Mouse (Mus musculus): Measurements from ENCODE around the gene Pdk2.
A peak's percentile ranks its signal among the peaks of the same experiment; 100 is the strongest.

Gene Pdk2

DNA sequence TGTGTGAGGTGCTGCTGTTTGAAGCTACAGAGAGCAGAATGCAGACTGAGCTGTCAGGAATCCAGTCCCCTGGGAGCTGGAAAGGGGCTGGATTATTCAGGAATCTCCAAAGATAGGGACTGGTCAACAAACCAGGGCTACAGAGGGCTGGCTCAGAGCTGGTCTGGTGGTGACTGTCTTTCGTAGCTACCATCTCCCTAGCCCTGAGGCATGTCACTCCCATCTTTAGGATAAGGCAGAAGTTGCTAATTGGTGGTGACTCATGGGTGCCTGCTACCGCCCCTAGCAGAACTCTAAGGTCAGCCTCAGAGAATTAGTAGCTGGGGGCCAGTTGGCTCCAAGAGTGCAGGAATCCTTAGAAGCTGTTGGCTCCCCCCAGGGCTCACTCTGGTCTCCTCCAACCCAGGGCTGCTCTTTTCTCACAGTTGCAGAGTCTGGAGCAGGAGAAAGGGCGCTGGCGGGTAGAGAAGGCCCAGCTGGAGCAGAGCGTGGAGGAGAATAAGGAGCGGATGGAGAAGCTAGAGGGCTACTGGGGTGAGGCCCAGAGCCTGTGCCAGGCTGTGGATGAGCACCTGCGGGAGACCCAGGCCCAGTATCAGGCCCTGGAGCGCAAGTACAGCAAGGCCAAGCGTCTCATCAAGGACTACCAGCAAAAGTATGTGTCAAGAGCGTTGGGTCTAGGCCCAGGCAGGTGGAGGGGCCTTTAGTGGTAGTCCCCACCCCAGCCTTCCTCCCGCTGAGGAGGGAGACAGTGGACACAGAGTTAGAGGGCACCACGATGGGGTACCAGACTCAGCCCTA lies 36.8 kb downstream of the Pdk2 start:
- no peak for DNase-seq (ENCODE audit: low spot score in 2 of 2)

DNA sequence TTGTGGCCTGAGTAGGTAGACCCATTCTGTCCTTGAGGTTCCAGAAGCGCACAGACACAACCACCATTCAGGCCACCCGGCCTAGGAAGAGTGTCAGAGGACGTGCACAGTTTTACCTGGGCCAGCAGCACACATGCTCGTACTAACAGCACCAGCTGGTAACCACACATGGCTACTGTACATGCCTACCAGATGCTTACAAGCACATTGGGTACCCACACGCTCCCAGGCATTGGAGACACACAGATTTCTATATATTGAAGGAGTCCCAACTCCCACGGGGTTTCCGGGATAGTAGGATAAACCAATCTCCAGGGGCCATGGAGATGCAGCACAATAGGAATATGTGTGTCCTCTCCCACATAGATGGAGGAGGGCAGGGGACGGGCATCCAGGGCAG lies 38.4 kb downstream of the Pdk2 start:
- DNase-seq (ENCODE audit: low spot score in 2 of 2) = no peak

DNA sequence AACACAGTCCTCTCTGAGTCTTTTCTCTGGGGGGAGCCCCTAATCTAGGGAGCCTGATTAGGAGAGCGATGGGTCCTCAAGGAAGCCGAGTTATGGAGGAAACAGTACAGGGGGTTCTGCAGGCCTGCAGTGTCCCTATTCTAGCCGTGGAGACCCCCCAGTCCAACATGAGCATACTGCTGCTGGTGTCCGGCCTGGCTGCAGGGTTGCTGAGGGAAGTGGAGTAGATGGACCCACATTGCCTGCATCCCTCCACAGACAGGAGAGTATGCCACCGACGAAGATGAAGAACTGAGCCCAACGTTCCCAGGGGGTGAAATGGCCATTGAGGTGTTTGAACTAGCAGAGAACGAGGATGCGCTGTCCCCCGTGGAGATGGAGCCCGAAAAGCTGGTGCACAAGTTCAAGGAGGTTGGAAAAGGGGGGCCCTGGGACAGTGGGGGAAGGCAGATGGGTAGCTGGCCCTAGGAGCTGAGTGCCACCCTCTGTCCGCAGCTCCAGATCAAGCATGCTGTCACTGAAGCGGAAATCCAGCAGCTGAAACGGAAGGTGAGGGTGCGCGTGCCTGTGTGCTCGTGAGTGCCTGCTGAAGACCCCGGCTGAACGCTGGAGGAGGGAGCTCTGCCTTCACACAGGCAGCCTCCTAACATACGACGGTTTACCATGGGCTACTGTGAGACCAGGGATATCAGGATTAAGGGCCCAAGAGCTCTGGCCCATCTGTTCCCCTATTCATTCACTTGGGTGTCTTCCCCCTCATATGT lies 39.4 kb downstream of the Pdk2 start:
- no peak for DNase-seq (ENCODE audit: low spot score in 2 of 2)

DNA sequence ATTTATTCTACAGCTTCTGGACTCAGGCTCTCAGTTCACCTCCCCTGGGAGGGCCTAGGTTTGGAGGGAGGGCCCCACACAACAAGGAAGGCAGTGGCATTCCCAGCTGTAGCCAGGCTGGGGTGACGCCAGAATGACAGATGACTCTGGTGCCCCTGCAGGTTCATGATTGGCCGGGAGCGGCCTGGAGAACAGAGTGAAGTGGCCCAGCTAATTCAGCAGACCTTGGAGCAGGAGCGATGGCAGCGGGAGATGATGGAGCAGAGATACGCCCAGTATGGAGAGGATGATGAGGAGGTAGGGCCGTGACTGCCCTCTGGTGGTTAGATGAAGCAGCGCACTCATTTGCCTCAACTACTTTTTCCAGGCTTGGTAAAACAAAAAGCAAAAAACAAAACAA lies 40.1 kb downstream of the Pdk2 start:
- DNase-seq (ENCODE audit: low spot score in 2 of 2) = peak; percentile 51 to 68

DNA sequence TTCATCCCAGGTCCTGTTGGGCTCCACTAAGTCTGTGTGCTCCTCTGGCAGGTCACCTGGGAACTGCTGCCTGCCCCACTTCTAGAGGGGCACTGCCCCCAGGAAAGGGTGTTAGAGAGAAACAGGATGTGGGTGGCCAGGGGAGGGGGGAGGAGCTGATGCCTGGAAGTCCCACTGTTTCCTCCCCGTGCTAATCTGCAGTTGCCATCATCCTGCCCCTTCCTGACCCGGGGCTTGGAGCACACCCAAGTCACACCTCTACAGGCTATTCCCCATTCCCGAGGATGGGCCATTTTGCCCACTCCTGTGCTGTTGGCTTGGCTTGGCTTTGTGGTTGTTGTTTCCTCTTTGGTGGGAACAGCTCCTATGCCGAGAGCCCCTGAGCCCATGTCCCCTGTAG lies 40.6 kb downstream of the Pdk2 start:
- peak; percentile 60 to 63 for DNase-seq (ENCODE audit: low spot score in 2 of 2)

DNA sequence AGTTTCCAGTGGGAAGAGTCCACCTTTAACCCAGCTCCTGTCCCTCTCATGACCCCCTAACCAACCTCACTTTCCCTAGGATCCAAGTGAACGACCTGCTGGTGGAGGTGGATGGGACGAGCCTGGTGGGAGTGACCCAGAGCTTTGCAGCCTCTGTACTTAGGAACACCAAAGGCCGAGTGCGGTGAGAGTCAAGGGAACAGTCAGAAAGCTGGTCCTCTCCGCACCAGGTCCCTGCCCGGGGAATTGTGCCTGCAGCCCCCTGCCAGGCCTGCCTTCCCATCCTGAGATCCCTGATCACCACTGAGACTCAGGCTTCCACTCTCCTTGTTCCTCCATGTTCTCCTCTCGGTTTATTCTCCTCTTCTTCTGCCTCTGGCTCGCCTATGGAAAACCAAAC lies 41.0 kb downstream of the Pdk2 start:
- DNase-seq (ENCODE audit: low spot score in 2 of 2) = no peak

DNA sequence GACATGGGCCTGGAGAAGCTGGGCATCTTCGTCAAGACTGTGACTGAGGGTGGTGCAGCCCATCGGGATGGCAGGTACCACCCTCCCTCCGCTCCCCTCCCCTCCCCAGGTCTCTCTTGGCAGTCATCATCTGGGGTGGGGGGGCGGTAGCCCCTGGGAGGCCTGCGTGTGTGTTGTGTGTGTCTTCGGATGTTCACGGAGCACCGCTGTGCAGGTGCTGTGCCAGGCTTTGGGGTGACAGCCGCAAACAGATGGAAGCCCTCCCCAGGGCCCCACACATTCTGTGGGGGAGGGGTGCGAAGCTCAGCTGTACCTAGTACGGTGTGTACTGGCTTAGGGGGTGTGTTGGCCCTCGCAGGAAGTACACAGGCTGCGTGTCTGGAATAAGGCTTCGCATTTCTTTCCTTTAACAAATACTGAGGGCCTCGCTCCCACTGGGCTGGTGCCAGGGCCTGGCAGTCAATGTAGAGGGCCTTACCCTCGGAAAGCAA lies 43.1 kb downstream of the Pdk2 start:
- DNase-seq (ENCODE audit: low spot score in 2 of 2) = peak in 1 of 2 experiments; percentile 56

DNA sequence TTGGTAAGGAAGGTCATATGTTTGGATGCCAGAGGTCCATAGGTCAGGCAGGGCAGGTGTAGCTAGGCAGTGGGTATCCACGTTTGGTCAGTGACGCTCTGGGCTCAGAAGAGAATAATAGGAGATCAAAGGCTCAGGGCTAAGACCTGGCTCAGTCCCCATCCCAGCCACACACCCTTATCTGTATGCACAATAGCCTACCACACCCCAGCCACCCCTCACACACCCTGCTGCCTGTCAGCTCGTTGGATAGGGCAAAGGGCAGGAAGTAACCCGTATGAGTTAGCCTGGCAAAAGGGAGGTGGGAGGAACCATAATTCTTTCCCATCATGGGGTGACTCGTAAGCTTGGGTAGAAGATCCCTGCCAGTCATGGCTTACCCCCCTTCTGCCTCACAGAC lies 43.6 kb downstream of the Pdk2 start:
- peak; percentile 57 to 64 for DNase-seq (ENCODE audit: low spot score in 2 of 2)

DNA sequence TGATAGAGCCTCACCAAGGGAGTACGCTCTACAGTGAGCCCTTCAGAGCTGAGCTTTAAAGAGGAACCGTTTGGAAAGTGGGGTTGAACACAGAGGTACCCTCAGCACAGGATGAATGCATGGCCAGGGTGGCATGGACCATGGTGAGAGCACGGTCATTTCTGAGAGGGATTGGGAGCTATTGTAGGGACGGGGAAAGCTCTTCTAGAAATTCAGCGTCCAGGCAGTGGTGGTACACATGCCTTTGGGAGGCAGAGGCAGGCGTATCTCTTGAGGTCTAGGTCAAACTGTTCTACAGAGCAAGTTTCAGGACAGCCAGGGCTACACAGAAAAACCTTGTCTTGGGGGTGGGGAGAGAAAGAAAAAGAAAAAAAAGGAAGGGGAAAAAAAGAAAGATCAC lies 44.2 kb downstream of the Pdk2 start:
- no peak for DNase-seq (ENCODE audit: low spot score in 2 of 2)

DNA sequence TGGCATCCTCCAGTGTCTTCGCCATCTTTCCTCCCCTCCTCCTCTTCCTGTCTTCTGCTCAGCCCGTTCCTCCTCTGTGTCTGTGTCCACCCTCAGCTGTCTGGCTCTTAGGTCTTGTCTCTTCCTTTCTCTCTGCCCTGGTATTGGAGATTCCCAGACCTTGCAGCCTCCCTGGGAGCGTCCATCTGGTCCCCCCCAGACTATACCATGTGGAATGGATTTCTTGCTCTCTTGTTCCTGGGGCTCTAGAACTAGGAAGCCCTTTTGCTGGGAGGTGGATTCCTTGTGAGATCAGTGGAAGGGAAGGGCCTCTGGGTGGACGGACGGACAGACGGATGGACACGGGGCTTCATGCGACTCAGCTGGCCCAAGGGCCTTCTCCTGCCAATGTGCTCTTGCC lies 45.1 kb downstream of the Pdk2 start:
- no peak for DNase-seq (ENCODE audit: low spot score in 2 of 2)

DNA sequence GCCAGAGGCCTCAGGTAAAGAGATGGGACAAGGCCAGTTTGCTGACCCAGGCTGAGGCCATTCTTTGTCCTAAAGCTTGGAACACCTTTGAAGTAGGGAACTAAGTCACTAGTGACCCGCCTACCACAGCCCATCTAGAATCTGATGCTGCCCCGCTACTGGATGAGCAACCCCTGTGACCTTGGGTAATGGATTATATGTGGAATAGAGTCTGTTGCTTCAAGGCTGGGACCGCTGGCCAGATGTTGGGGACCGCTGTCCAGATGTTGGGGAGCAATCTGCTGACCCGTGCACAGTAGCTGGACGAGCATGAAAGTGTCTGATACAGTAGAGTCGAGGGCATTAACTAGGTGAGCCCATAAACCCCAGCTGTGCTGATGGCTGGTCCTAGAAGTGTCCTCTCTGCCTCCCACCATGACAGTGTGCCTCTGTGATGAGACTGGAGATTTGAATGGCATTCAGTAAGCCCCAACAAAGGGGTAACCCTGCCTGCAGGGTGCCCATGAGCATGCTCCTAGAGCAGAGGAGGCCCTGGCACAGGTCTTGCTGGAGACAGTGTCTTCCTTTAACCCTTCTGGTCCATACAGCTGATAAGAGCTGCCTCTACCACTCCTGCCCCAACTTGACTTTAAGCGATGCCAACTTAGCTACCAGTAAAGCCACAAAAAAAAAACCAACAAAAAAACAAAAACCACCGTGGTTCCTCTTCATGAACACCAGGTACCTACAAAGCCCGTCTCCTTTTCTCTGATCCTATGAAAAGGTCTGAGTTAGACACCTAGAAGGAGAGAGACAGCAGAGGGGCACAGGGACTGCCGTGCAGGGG lies 46.0 kb downstream of the Pdk2 start:
- DNase-seq (ENCODE audit: low spot score in 2 of 2) = no peak

DNA sequence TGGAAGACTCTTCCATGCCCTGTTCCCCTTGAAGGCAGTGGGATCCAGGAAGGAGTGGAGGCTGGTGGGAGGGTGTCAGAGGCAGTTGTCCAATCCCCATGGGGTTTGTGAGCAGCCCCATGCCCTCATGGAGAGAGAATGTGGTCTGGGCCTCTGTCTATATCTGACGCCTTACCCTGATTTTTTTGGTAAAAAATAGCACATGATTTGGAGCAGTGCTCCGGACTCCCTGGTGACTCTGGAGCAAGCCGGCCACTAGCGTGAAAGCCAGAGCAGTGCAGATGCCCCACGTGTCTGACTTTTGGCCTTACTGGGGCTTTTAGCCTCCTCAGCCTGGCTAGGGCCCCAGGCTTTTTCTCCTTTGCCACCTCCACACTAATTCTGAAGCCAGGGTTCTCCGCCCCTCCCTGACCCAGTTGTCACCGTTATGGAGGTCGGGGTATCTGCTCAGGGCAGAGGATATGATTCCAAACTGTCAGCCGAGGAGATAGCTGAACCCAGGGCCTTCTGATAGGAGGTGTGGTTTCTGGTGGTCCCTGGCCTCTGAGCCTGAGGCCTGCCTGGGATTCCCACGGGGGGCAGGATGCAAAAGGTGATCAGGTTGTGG lies 46.8 kb downstream of the Pdk2 start:
- DNase-seq (ENCODE audit: low spot score in 2 of 2) = no peak

DNA sequence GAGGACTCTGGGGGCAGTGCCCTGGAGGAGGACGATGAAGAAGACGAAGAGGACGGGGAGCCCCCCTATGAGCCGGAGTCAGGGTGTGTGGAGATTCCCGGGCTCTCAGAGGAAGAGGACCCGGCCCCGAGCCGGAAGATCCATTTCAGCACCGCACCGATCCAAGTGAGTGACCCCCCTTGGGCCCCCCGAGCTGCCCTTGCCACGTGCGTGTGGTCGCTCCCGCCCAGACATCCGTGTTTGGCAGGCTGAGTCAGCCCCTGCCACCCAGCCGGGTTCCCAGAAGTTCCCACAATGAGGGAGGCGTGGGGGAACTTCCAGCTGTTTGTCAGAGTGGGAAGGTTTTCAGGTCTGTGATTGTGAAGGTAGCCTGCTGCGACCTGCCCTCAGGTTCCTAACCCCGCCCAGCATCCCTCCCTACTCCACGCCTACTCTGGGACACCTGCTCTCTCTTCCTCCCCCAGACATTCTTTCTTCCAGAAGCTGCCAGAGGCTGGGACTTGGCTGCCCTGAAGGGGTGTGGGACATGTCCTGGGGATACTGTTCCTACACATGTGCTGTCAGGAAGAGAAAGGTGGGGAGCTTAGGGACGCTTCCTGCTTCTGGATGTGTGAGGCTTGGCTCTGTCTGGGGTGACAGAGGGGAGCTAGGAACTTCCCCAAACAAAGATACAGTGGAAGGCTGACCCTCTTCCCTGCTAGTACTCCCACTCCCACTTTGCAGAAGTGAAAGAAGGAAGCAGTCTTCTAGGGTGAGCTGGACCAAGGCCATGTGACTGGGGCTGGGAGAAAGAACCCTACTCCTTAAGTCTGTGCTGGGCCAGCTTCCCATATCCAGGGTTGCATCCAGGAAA lies 48.2 kb downstream of the Pdk2 start:
- DNase-seq (ENCODE audit: low spot score in 2 of 2) = peak; percentile 45 to 61

DNA sequence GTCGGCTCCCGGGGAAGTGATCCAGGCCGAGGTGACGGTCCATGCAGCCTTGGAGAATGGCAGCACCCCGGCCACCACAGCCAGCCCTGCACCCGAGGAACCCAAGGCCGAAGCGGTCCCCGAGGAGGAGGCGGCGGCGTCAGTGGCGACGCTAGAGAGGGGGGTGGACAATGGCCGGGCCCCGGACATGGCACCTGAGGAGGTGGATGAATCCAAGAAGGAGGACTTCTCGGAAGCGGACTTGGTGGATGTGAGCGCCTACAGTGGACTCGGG lies 48.7 kb downstream of the Pdk2 start:
- no peak for DNase-seq (ENCODE audit: low spot score in 2 of 2)

DNA sequence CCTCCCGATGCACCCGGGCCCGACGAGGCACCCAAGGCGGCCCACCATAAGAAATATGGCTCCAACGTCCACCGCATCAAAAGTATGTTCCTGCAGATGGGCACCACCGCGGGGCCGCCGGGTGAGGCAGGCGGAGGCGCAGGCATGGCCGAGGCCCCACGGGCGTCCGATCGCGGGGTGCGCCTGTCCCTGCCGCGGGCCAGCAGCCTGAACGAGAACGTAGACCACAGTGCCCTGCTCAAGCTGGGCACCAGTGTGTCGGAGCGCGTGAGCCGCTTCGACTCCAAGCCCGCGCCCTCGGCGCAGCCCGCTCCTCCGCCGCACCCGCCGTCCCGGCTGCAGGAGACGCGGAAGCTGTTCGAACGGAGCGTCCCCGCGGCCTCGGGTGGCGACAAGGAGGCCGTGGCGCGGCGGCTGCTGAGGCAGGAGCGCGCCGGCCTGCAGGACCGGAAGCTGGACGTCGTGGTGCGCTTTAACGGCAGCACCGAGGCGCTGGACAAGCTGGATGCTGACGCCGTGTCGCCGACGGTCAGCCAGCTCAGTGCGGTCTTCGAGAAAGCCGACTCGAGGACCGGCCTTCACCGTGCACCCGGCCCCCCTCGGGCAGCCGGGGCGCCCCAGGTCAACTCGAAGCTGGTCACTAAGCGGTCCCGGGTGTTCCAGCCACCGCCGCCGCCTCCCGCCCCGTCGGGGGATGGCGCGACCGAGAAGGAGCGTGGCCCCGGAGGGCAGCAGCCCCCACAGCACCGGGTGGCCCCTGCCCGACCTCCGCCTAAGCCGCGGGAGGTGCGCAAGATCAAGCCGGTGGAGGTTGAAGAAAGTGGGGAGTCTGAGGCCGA lies 49.3 kb downstream of the Pdk2 start:
- DNase-seq (ENCODE audit: low spot score in 2 of 2) = peak in 1 of 2 experiments; percentile 54

DNA sequence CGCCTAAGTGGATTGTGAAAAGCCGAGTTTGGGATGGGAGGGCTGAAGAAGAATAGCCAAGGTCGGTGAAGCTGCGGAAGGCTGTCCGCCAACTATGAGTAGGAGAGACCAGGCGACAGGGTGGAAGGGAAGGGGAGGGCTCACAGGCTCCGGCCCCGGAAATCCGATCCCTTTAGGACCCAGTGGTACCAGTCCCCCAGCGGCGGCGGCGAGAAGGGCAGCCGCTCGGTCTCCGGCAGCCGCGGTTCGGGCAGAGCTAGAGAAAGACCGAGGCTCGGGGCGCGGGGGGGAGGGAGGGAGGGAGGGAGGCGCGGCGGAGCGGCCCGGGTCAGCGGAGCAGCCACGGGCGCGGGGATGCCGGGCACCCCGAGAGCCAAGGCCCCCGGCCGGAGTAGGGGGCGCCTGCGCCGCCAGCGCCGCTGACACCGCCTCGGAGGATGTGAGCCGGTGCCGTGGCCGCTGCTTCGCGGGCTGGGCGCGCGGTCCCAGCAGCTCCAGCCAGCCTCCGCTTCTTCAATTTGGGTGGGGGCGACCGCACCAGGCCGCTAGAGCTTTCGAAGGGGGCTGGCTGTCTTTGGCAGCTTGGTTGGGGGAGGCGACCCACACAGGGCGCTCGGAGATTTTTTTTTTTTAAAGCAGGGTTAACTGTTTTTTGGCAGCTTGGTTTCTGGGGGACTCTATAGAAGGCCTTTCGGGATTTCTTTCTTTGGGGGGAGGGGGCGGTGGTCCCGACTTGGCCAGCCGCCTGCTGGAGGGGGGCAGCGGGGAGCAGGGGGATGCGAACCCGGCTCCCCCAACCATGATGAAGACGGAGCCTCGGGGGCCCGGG lies 50.2 kb downstream of the Pdk2 start, which contains the start of gene Ppp1r9b:
Gene Ppp1r9b, plus strand, starts transcription at position 287 of the 829 bp plus-strand sequence.
- DNase-seq (ENCODE audit: low spot score in 2 of 2) = peak; percentile 91 to 92

DNA sequence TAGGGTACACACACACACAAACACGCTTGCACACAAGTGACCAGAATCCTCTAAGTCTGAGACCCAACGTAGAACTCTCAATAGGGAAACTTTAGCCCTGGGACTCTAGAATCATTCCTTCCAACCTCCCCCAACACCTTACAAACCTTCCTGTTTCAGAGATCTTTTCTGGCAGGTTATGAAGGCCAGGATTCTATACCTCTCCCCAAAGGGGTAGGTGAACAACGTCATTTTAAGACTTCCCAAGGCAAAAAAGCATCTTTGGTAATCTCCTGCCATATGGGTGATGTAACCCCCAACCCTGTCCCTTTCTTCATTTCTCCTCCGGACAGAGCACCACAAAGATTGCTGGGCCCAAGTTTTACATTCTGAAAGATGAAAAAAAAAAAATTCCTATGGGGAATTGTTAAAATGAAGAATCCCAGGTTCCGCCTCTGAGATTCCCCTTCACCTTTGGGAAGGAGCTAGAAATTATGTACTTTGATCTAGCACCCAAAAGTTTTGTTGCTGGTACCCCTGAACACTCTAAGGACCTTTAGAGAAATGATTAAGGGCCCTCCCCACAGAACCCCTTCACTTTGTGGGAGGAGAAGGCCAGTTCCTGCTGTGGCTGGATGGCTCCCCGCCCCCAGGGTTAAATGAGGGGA lies 50.9 kb downstream of the Pdk2 start:
- DNase-seq (ENCODE audit: low spot score in 2 of 2) = no peak

DNA sequence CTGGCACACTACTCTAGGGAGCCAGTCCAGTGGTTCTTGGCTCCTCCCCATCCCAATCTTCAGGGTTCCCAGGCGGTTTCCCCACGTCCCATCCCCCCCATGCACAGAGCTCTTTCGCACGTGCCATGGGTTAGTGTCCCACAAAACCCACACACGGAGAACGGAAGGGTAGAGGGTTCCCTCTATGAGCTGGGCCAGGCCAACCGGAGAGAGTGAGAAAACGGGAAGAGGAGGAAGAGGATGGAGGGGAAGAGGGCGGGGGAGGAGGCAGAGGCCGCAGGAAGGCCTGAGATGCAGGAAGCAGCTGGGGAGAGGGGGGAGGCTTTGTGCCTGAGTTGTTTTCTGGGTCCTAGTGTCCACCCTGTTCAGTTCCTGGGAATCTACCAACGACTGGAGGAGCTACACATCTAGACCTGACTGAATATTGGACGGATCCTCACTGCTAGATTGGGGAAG lies 51.6 kb downstream of the Pdk2 start:
- DNase-seq (ENCODE audit: low spot score in 2 of 2) = peak; percentile 80 to 81

All from spleen, postnatal 36 days (tissue).